Mouse (Mus musculus): ENCODE results near the gene Ndufs7.

GRCm38 (mm10) chr10:80260642-80261584 is 12.0 kb downstream of the Ndufs7 start, which contains the start of the genes Gamt and Dazap1:
- no peak for TF ChIP-seq CTCF (IDR thresholded peaks at IDR 0.05; ENCODE audit: borderline replicate concordance, extremely low read depth, insufficient read depth, insufficient read length)
- peak; percentile 38; the same call in 1 of the 2 replicates for TF ChIP-seq POLR2A (IDR thresholded peaks at IDR 0.05; ENCODE audit: borderline replicate concordance, extremely low read depth, insufficient read depth, insufficient read length, poor library complexity, severe bottlenecking)
